Mouse (Mus musculus) olfactory bulb, adult 2 months (tissue): ENCODE measurements around the gene Zmynd15.

Source experiments
- CTCF ChIP-seq: fragments of 200-500 bp; IDR thresholded peaks from 2 replicates; pipeline ENCODE4 v1.5.1; 2012; ENCODE audit warnings: low read depth, mild to moderate bottlenecking, low read length, moderate library complexity; ENCODE audit not compliant: insufficient read depth
- POLR2A ChIP-seq: fragments of 200-500 bp; IDR thresholded peaks from 2 replicates; pipeline ENCODE4 v1.6.1; 2012; ENCODE audit warnings: mild to moderate bottlenecking, low read depth, low read length, moderate library complexity; ENCODE audit not compliant: insufficient read depth

DNA sequence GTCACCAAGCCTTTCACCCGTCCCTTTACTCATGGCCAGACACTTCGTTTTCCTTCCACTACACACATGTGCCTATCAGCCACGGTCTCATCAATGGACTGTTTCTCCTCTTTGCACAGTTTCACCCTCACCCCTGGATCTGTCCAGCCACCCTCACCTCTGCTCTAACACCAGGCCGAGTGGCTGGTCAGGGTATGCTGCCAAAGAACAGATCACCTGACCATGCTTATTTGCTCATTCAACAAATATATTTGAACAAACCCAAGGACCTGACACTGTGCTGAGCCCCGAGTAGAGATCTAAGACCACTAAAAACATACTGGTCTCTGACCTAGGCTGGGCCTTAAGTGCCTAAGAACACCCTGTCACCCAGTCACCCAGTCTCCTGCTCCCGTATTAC, 14.6 kb upstream of the Zmynd15 start:
- TF ChIP-seq CTCF: no peak
- no peak for TF ChIP-seq POLR2A
